Mouse (Mus musculus) small intestine, adult 10 weeks (tissue): ENCODE results near the gene Atg9b. TPM values are rescaled to one million over a fixed set of nuclear protein-coding genes. Genes with fewer than 3 reads are reported as not detected.

ENCODE experiments used
- polyA plus RNA-seq: library from polyadenylated mRNA; stranded (reverse); fragments of 350-450 nt; fragmentation: Illumina TruSeq; extraction: RNeasy Lipid Tissue Mini Kit (QIAGEN cat#74804); gene quantifications from one replicate; pipeline ENCODE4 v1.2.3, GENCODE M21; 2014; ENCODE audit warnings: low replicate concordance

Atg9b gene
- not detected for polyA plus RNA-seq

GRCm38 (mm10) chr5:24391864-24392263 is at the start of gene Atg9b:
Gene Atg9b (minus strand): TSS chr5:24392143.

DNA sequence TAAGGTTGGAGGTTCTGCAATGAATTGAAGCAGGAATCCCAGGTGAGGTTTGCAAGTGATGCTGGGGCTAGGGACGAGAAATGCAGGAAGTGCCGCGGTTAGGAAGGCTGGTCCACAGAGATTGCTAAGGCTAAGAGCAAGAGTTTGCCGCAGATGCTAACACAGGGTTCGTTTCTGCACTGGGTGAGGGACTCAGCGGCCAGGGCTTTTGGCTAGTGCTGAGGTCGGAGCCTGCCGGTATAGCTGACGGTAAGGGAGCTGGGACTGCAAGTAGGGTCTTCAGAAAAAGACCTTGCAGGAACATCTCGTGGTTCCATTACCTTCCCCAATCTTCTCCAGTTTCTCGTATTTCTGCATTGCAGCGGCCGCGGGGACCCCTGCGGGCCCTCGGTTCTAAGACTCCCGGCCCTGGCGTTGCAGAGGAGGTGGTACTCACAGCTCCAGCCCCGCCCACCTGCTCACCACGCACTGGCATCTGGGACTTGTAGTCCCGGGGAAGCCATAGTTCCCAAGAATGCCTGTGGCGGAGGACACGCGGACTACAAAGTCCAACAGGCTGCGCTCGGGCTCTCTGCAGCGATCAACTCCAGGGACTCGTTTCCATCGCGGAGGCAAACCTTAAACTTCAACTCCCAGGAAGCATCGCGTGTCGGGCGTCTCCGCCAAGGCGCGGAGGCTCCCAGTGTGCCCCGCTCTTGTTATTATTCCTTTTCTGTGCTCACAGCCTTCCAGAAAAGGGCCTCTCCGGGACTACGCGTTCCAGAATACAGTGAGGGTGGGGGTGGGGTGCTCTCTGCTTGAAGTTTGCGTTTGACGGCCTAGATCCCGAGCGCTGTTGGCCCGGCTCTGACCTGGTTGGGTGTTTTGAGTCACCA is 31.4 kb upstream of the Atg9b start, which contains the start of the genes Cdk5 and Slc4a2:
Gene Cdk5 (minus strand): TSS at position 402 of the 875 bp plus-strand sequence.
Gene Slc4a2 (plus strand): TSS at position 709 of the 875 bp plus-strand sequence.

DNA sequence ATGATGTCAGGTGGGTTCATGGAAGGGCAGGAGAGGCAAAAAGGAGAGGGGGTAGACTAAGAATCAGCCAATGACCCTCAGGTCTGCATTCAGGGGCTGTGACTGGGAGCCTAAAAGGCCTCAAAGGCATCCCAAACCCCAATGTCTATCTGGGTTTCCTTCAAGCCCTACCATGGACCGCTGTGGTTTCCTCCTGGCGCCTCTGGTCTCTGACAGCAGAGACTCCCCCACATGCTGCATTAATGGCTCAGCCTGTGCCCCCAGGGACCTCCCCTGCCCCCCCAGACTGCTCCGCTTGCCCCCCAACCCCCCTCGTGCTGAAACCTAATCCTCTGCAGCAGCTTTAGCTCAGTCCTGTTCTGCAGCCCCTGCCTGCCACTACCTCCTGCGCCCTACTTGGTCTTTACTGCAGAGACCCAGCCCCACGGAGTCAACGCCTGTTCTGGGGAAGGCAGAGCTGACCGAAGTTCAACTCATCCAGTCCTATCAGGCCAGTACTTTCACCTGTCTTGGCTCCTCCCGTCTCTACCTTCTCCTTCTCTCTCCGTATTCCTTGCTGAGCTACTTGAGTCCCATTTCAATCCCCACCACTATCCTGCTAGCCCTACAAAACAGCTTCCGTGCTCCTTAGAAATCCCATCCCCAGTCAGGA is 21.2 kb upstream of the Atg9b start, which contains the start of gene Asic3:
Gene Asic3 (plus strand): TSS at position 351 of the 652 bp plus-strand sequence.

DNA sequence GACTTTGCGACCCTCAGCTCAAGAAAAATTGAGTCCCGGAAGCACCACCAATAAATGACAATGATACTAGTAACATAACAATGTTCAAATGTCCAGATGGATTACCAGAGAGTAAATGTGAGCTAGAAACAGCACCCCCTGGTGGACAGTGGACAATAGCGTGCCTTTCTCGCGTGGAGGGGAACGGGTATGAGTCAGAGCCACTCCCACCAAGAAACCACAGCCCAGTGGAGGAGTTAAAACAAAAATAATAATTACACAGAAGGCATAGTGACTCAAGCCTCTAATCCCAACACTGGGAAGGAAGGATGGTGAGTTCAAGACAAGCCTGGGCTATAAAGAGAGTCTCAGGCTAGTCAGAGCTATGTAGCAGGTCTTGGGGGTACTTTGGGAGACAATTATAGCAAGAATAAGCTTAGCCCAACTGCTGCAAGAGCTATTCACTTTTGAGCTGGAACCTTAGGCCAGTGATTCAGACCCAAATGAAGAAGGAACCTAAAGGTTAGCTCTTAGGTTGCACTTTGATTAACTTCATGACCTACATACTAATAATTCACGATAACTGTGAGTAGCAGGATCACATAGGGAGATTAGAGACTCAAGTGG is 1.6 kb upstream of the Atg9b start, which contains the start of gene Abcb8:
Gene Abcb8 (plus strand): TSS at position 272 of the 606 bp plus-strand sequence.

GRCm38 (mm10) chr5:24364508-24364907 is 27.4 kb downstream of the Atg9b start, which contains the start of gene Nos3:
Gene Nos3 (plus strand): TSS chr5:24364810.

GRCm38 (mm10) chr5:24351278-24351677 is 40.7 kb downstream of the Atg9b start, which contains the start of gene Kcnh2:
Gene Kcnh2 (minus strand): TSS chr5:24351604.

Other genes starting within 250 kb of the Atg9b start
- 3.3 TPM for gene Nupl2, start 227.2 kb downstream of the Atg9b start, polyA plus RNA-seq
- not detected for gene Kcnh2, start 40.5 kb downstream of the Atg9b start, polyA plus RNA-seq
- 0.19 TPM for gene Nos3, start 27.3 kb downstream of the Atg9b start, polyA plus RNA-seq
- gene Abcb8, start 1.5 kb upstream of the Atg9b start, polyA plus RNA-seq, result 2.0 TPM
- not detected for gene Asic3, start 21.2 kb upstream of the Atg9b start, polyA plus RNA-seq
- 10.0 TPM for gene Cdk5, start 31.4 kb upstream of the Atg9b start, polyA plus RNA-seq
- 8.6 TPM for gene Slc4a2, start 31.7 kb upstream of the Atg9b start, polyA plus RNA-seq
- gene Fastk, start 53.1 kb upstream of the Atg9b start, polyA plus RNA-seq, result 2.4 TPM
- 2.1 TPM for gene Tmub1, start 55.7 kb upstream of the Atg9b start, polyA plus RNA-seq
- gene Agap3, start 60.0 kb upstream of the Atg9b start, polyA plus RNA-seq, result 0.37 TPM
- not detected for gene Gbx1, start 135.1 kb upstream of the Atg9b start, polyA plus RNA-seq
- gene Asb10, start 148.8 kb upstream of the Atg9b start, polyA plus RNA-seq, result not detected
- gene 4931409K22Rik, start 164.7 kb upstream of the Atg9b start, polyA plus RNA-seq, result not detected
- 5.7 TPM for gene Abcf2, start 185.3 kb upstream of the Atg9b start, polyA plus RNA-seq
- 0.63 TPM for gene Chpf2, start 194.6 kb upstream of the Atg9b start, polyA plus RNA-seq
- gene Smarcd3, start 232.3 kb upstream of the Atg9b start, polyA plus RNA-seq, result not detected